Mouse (Mus musculus) megakaryocyte, embryonic 14.5 days (primary cell): ENCODE data around the gene Amd1.

Source experiments
- FLI1 ChIP-seq: IDR thresholded peaks from 2 replicates; pipeline ENCODE4 v1.6.1; 2012; ENCODE audit warnings: low read length, inconsistent platforms, mixed read lengths
- GATA1 ChIP-seq: IDR thresholded peaks from 3 replicates; pipeline ENCODE4 v1.6.1; 2012; ENCODE audit warnings: mixed read lengths, low read length, inconsistent platforms, borderline replicate concordance

GRCm38 (mm10) chr10:40300648-40301171, 1.3 kb downstream of the Amd1 start:
- TF ChIP-seq GATA1 (no peak), FLI1 (no peak)
